Mouse (Mus musculus): ENCODE data around the gene Hist3h2ba.

- TF ChIP-seq GATA1 (IDR thresholded peaks at IDR 0.05; ENCODE audit: borderline replicate concordance, low read length) (no peak), FLI1 (IDR thresholded peaks at IDR 0.05; ENCODE audit: low read length) (no peak)
Observed at GRCm38 (mm10) chr11:58967346-58967745, 18.6 kb downstream of the Hist3h2ba start.

All from megakaryocyte, embryonic 14.5 days (primary cell).